Mouse (Mus musculus) natural killer cell, adult 2 months (primary cell): ENCODE results near the gene Gm11939.
"Not testable (repeated sequence)": the region's sequence is repeated elsewhere in the genome, so short reads cannot be mapped to it uniquely, and the experiment has no call there.

Source experiments
- DNase-seq, 2 experiments: peaks; one replicate each; pipeline ENCODE4 v3.0.0; 2022; ENCODE audit warnings: low spot score in 2 of 2

The Gm11939 gene

DNA sequence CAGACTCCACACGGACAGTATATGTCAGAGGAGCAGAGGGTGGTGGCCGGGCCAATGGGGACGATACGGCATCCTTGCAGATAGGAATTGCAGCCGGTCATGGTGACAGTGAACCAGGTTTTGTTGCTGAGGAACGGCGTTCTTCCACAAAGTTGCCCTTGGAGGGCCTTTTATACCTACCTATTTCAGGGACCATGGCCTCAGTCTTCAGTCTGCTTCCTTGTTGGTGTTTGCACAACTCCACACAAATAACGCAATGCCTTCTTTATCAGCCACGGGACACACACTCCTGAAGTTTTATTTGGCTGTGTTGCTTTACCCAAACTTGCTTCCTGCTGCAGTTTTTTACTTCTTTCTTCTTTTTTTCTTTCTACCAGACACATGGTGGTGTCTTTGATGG lies at the start of gene Gm11939:
Gm11939 (minus strand) TSS at position 101 of the 400 bp plus-strand sequence.
- no peak for DNase-seq

DNA sequence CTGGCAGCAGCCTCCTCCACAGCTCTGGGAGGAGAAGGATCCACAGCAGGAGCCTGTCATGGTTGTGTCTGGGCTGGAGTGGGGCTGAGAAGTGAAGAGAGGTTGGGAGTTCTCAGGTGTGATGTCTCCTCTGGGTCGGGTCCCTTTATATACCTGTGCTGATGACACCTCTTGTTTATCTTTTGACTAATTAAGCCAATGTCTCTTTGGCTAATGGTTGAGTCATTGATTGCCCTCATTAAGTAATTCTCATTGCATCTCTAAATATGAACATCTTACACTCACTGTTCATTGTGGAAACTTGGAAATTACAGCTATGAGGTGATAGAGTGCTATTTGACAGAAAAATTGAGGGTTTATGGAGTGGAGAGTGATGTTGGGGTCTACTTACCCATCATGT lies 43.9 kb upstream of the Gm11939 start, which contains the start of gene Gm11938:
Gm11938 (minus strand) TSS at position 101 of the 400 bp plus-strand sequence.
- not testable (repeated sequence) for DNase-seq

DNA sequence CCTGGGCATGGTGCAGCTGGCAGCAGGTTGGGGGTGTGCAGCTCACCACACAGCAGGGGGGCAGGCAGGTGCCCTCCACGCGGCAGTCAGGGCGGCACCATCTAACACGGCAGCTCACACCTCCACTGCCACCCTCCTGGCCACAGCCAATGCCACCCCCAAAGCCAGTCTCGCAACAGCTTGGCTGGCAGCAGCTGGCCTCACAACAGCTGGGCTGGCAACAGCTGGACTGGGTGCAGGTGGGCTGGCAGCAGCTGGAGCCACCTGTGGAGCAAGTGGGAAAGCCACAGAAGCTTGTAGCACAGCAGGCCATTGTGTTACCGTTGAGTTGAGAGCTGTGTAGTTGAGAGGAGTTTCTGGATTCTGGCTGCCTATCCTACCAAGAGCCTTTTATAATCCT lies 38.5 kb upstream of the Gm11939 start, which contains the start of gene Krtap9-3:
Krtap9-3 (minus strand) TSS at position 364 of the 400 bp plus-strand sequence.
- DNase-seq, result not testable (repeated sequence)

GRCm38 (mm10) chr11:99590981-99591380 lies 31.7 kb upstream of the Gm11939 start, which contains the start of gene Krtap1-3:
Gene Krtap1-3 (minus strand): TSS chr11:99591339.
- no peak for DNase-seq

- DNase-seq, result no peak
Measured at GRCm38 (mm10) chr11:99585096-99585495, 25.8 kb upstream of the Gm11939 start.

DNA sequence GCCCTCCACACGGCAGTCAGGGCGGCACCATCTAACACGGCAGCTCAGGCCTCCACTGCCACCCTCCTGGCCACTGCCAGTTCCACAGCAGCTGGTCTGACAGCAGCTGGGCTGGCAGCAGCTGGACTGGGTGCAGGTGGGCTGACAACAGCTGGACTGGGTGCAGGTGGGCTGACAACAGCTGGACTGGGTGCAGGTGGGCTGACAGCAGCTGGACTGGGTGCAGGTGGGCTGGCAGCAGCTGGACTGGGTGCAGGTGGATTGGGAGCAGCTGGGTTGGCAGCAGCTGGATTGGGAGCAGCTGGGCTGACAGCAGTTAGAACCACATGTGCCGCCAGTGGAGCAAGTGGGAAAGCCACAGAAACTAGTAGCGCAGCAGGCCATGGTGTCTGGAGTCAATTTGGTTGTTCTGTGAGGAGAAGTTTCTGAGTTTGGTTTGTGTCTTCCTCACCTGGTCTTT lies 24.0 kb upstream of the Gm11939 start, which contains the start of gene Krtap1-4:
Krtap1-4 (minus strand) TSS at position 410 of the 460 bp plus-strand sequence.
- no peak for DNase-seq

DNA sequence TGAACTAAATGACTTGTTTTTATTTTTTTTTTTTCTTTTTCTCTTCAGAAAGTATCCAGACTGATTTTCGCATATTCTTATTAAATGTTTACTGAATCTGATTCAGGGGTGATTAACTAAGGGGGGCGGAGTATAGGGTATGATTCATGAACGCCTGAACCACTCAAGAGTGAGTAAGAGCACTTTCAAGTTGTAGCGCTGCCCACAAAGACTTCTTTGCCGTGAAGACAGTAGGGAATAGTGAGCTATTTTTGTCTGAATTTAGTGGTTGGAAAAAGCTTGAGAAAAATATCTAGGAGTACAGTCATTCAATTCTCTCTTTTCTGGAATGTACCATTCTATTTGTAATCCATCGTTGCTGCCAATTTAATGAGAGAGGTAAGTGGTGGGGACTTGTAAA lies 22.3 kb upstream of the Gm11939 start:
- DNase-seq, result no peak

DNA sequence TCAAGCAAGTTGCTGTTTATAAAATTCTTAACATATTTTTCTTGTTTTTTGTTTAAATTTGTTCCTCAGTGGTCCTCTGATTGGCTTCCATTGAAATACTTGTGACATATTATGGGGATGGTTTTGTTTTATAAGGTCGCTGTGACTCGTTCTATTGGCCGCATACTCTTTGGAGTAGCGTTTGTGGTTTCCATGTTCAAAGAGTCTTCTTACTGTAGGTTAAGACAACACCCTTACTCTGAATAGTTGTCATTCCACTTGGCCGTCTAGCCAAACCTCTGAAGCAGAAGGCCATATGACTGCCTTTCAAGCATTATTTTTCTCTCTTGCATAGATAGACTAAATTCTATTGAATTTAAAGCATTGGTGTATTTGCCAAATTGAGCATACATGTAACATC lies 21.8 kb upstream of the Gm11939 start:
- no peak for DNase-seq

GRCm38 (mm10) chr11:99580636-99581035 lies 21.4 kb upstream of the Gm11939 start, which contains the start of gene Krtap1-5:
Gene Krtap1-5 (minus strand): TSS chr11:99581016.
- DNase-seq, result no peak

GRCm38 (mm10) chr11:99574106-99574505 lies 14.8 kb upstream of the Gm11939 start:
- peak; percentile 12 to 40 for DNase-seq

- no peak for DNase-seq
Measured at GRCm38 (mm10) chr11:99573164-99573563, 13.9 kb upstream of the Gm11939 start.

DNA sequence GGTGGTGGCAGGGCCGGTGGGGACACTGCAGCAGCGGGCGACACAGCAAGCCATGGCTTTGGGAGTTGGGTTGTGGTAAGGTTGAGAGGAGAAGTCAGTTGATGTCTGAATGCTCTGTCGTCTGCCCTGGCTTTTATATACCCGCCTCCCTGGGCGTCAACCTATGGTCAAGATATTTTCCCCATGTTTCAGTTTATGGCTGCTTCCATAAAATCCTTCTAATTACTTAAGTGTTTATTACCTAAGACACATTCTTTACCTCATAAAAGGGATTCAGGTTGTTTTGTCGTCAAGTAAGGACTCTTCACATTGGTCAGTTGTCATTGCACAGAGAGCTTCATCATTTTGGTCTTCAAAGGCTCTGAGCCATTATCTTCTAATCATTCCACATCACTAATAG lies 7.3 kb upstream of the Gm11939 start, which contains the start of gene Krtap3-1:
Krtap3-1 (minus strand) TSS at position 101 of the 400 bp plus-strand sequence.
- DNase-seq, result no peak

GRCm38 (mm10) chr11:99562580-99562979 lies 3.3 kb upstream of the Gm11939 start:
- no peak for DNase-seq

GRCm38 (mm10) chr11:99557976-99558745 lies 1.1 kb downstream of the Gm11939 start:
- DNase-seq, result no peak

DNA sequence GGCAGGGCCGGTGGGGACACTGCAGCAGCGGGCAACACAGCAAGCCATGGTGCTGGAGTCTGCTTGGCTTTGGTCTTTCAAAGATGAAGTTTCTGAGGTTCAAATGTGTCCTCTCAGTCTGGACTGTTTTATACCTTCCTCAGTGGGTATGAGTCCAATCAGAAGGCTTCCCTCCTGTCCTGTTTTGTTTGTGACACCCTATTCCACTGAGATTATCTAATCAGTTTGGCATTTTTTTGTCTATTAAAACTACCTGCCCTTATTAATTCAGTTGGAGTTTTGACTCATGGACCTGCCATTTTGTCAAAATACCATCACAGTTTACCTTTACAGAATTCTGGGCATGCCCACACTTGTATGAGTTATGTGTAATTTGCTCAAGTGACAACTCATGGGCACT lies 2.5 kb downstream of the Gm11939 start, which contains the start of gene Krtap3-2:
Krtap3-2 (minus strand) TSS at position 101 of the 400 bp plus-strand sequence.
- DNase-seq, result no peak

- DNase-seq, result no peak
Measured at GRCm38 (mm10) chr11:99556195-99556594, 3.1 kb downstream of the Gm11939 start.

- DNase-seq, result no peak
Measured at GRCm38 (mm10) chr11:99550765-99551164, 8.5 kb downstream of the Gm11939 start, which contains the start of gene Krtap3-3. Gene Krtap3-3 (minus strand): TSS chr11:99550865.

GRCm38 (mm10) chr11:99547892-99548291 lies 11.4 kb downstream of the Gm11939 start:
- DNase-seq, result no peak

GRCm38 (mm10) chr11:99539721-99540120 lies 19.5 kb downstream of the Gm11939 start:
- DNase-seq, result no peak

- no peak for DNase-seq
Measured at GRCm38 (mm10) chr11:99521288-99521860, 37.9 kb downstream of the Gm11939 start, which contains the start of gene Krt39. Gene Krt39 (minus strand): TSS chr11:99521338.

- no peak for DNase-seq
Measured at GRCm38 (mm10) chr11:99514098-99514497, 45.2 kb downstream of the Gm11939 start.
